Mouse (Mus musculus) cerebellum, adult 9-11 months (tissue): ENCODE results near the gene Acsf3.

Experiments used
- DNase-seq: peaks from one replicate; pipeline ENCODE4 v3.0.0; 2022

Acsf3 gene

DNA sequence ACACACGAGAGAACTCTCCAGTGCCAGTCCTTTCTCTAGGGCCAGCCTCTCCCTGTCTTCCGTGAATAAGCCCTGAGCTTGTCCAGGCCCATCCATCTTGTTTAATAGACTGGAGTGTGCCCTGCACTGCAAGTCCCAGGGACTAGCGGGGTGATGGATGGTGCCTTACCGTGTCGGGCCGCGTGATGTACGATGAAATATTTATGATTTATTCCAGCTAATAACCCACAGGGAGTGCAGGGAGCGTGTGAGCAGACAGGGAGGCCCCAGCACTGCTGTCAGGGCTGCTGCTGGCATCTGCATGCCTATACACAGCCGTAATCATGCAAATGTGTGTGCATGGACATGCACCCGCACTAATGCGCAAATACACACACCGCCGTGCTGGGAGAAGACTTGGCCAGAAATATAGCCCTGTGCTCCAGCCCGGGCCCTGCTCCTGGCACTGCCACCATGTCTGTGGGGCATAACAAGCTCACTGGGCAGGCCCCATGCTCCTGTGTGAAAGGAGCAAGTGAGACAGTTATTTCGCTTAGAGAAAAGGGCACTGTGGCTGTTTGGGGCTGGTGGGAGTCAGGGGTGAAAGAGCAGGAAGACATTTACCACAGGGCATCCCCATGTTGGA lies 36.7 kb downstream of the Acsf3 start:
- DNase-seq: no peak

DNA sequence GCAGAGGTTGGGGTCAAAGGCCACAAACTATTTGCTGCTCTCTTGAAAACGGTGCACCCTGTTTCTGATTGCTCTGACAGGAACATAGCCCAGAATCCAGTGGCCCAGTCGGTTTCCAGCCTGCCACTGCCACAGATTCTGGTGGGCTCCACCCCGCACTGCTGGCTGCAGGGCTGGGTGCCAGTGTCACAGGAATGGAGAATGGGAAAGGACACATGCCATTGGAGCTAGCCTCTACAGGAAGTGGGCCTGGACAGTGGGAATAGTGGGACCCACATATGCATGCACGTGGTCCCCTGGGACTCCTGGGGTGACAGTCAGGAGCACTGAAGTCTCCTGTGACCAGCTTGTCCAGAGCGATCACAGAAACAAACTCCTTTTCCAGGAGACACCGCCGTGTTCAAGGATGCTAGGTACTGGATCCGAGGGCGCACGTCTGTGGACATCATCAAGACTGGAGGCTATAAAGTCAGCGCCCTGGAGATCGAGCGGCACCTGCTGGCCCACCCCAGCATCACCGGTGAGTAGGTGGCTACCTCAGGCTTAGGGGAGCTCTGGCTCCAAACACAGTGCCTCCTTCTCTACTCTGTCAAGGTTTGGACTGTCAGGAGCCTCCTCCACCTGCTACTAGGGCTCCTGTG lies 37.4 kb downstream of the Acsf3 start:
- peak; percentile 29 for DNase-seq

DNA sequence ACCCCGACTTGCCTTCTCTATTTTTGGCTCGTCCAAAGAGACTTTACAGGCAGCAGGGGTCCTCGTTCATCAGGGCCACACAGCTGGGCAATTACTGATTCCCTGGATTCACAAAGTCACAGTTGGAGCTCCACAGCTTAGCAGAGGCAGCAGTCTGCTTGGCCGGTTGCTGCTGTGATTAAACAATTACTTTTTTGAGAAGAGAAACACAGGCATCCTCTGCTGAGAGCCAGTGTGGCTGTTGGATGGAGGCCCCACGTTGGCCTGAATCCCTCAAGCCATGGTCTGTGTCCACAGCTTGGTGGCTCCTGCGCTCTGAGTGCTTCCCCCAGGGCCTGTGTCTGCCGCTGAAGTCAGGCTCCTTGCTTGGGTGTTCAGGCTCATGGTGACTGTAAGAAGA lies 39.3 kb downstream of the Acsf3 start:
- DNase-seq: no peak

DNA sequence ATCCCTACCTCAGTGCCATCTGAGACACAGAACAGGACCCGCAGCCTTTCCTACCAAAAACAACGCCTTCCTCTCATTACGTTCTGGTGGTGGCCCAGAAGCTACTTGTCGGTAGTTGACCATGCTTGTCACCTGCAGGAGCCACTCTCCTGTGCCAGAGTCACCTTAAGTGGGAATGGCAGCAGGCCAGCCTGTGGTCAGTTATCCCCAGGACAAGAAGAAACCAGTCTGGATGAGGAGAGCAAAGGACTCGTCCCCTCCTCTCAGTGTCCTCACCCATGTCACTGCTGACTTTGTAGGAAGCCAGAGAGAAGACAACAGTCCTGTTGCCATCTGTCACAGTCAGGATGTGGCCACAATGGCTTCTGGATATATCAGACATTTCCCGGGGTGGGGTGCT lies 41.7 kb downstream of the Acsf3 start:
- peak; percentile 60 for DNase-seq

DNA sequence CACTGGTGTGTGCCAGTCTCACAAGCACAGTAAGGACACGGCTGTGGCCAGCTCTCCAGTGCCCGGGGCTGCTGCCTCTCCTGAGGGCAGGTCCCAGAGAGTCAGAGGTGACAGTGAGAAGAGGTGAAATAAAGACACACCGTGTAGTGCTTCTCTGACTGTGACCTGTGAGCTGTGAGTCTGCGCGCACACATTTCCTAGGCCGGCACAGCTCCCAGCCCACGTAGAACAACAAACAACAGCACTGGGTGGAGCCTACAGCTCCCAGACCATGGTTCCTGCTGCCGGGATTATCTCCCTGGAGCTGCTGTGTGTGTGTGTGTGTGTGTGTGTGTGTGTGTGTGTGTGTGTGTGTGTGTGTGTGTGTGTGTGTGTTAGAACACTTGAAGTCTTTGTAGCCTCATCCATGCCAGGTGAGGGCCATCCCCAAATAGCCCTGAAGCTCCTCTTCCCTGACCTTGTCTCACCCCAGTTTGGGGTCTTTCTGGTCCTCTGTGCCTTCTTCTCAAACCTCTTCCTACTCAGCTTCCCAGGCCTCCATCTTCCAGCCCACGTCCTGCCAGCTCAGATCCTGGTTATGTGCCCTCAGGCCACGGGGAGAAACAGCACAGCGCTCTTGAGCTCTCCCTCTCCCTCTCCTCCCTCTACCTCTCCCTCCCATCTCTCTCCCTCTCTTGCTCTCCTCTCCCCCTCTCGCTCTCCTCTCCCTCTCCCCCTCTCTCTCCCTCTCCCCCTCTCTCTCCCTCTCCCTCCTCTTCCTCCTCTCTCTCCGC lies 42.6 kb downstream of the Acsf3 start:
- no peak for DNase-seq

DNA sequence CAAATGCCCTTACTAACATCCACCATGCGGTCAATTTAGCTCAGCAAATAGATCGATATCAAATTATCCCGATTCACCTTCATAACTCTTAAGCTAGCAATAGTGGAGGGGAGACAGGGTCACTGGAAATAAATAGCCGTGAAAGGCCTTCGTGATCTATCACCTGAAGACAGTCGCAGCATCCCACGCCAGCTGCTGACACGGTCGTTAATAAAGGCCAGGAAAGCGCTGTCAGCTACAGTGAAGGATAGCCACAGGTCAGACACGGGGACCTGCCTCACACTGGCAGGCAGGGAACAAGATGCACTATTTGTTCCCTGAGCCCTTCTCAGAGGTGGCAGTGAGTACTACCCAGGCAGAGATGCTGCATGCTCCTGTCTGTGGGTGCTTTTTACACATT lies 44.5 kb downstream of the Acsf3 start:
- no peak for DNase-seq

DNA sequence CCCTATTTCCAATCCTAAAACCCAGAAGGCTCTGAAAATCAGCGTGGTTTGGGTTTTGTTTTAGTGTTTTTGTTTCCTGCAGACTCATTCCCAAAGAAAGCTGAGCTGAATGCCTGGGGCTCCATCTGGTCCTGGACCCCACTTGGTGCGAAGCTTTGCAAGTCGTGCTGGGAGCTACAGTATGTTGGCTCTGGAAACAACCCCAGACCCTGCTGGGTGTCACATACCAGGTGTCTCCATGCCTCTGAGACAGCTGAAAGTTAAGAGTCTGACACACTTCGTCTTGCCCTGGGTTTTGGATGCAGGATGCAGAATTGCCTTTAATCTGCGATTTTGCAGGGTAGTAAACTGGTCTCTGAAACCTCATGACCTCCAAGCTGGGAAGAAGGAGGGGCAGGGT lies 49.3 kb downstream of the Acsf3 start:
- peak; percentile 90 for DNase-seq

DNA sequence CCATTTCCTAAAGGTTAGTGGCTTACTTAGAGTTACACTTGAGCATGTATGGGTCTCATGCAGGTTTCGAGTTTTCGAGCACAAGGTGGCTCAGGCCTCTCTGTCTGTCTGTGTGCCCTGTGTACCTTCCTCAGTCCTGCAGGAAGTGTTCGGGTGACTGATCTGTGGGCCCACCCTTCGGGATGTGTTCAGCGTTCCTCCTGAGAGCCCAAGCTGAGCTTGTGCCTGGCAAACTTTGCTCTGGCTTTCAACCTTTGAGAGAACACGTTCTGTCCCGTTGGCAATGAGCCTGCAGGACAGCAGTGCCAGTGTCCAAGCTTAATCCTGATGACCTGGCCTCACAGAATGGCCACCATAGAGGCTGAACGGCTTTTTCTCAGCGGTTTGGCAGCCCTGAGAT lies 49.7 kb downstream of the Acsf3 start:
- DNase-seq: peak; percentile 63

DNA sequence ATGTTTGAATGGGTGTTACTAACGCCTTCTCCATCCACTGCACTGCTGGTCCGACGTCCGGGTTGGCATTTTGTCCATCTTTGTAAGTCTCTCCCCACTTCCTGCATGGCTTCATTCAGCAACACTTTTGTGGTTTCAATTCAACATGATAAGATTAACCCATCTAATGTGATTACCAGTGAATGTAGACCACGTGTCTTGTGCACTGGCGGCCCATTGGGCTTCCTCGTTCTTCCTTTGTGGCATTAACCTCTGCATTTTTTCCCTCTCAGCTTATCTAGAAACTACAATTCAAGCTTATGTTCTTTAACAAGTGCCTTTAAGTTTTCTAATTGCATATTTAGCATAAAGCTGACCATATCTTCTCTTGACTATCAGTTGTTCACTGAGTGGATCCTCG lies 50.1 kb downstream of the Acsf3 start:
- no peak for DNase-seq

DNA sequence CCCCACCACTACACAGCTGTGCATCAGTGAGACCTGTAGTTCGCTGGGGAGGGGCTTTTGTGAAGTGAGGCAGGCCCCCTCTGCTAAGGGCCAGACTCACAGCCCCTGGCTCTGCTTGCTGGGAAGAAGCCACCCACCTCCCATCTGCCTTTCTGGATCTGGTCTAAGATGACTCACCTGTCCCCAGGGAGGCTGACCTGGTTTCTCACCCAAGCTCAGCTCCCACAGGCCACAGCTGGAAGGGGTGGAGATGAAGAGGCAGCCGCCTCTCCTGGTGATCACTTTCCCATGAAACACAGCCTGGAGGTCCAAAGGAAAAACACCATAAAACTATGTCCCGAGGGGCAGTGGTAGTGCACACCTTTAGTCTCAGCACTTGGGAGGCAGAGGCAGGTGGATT lies 54.1 kb downstream of the Acsf3 start:
- no peak for DNase-seq

DNA sequence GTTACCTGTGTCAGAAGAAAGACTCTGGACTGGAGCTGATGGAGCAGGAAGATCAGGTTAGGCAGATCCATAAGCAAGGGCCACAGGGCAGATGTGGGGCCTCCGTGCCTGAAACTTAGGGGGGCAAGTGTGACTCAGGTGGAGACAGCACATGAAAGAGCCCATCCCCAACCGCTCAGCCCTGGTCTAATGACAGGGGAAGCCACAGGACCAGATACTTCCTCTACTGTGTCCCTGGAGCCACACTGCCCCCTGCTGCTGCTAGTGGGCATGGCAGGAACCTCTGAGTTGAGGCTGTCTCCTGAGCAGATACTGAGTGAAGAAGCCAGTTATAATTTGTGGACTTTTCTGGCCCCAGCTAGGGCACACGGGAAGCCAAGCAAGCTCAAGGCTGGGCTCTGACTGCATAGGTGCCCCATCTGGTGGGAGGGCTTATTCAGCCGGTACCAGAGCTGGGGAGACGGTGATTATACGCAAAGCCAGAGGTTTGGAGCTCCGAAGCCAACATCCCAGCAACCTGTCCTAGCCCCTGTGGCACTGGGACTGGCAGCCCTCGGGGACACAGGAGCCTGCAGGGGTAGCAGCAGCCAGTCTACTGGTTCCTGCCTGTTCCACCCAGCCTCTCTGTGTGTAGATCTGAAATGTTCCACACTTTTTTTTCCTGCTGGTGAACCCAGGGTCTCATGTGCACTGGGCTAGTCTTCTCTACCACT lies 55.2 kb downstream of the Acsf3 start:
- peak; percentile 92 for DNase-seq

DNA sequence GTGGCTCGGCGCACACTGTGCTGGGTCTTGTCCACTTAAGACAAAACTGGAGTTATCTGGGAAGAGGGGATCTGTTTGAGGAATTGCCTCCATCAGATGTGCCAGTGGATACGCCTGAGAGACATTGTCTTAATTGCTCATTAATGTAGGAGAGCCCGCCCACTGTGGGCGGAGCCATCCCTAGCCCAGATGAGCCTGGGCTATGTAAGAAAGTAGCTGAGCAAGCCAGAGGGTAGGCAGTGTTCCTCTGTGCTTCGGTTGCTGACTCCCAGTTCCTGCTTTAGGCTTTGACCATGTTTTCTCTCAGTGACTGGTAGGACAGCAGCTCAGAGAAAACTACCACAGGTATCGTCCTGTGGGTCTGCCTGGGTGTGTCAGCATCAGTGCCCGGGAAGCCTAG lies 59.1 kb downstream of the Acsf3 start:
- no peak for DNase-seq

DNA sequence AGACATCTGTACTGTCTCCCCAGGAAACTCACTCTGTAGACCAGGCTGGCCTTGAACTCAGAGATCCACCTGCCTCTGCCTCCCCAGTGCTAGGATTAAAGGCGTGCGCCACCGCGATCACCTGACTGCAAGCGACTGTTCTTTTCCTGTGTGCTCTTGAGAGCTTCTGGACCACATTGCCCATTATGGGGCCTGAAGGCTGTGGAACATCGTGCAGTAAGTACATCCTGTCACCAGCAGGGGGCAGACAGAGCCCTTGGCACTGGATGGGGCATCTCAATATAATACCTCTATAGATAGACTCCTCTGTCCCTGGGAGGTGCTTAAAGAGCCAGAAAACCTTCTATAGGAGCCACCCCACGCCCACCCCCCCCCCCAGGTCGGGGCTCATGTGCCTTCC lies 59.7 kb downstream of the Acsf3 start:
- DNase-seq: peak; percentile 88

DNA sequence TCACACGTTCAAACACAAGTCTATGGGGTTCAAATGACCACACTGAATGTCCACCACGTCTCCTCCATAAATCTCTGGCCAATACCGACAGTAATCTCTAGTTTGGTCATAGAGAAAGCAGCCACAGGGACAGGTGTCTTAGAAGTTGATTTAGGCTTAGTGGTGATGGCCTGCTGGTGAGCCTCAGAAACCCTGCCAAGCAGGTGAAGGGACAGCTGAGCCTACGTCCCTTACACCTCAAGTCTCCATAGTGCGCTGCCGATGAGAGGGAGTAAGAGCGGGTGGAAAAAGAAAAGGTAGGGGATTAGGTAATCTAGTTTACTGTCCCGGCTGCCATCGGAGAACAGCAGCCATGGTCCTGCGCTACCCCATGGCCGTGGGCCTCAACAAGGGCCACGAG lies 60.9 kb downstream of the Acsf3 start:
- DNase-seq: no peak

DNA sequence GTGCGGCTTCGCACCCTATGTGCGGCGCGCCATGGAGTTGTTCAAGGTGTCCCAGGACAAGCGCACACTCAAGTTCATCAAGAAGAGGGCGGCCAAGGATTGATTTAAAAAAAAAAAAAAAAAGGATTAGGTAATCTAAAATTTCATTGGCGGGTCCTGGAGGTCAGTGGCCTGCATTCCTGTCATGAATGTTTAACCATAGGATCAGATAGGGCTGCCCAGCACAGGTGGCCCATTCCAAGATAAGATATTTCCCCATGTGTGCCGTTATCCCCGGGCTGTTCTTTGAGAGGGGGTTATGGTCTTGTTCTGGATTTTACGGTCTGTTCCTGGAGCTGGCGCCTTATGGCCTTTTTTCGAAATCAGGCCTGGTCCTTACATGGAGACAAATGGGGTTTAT lies 61.4 kb downstream of the Acsf3 start:
- DNase-seq: no peak

DNA sequence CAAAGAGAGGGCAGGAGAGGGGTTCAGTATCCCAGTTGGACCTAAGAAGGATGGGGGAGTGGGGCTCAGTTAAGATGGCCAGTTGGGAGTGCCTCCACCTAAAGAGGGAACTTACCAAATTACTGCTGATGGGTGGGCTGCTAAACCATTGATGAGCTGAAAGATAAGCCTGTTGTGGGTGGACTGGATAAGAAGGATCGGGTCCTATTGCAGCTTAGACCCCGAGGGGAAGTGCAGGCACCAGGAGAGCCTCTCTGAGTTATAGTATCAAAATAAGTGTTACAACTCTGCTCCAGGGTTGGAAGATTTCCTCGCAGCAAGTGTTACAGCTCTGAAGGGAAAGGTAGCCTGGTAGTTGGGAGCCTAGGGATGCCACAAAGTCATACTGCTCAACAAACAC lies 68.9 kb downstream of the Acsf3 start:
- DNase-seq: no peak

DNA sequence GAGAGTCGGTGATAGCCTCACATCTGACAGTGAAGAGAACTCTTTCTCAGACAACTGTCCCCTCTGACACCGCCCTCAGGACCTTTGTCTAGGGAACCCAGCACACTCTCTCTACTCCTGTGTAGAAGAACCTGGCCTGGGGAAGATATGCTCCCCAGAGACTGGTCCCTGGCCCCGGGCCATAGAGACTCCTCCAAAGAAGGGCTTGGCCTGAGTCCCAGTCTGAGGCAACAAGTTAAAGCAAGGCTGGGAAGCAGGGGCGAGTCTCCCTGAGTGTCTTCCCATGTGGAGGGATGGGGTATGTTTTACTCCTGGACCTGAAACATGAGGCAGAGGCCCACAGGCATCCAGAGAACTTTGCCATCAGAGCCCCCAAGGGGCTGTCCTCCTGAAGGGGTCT lies 70.4 kb downstream of the Acsf3 start:
- peak; percentile 56 for DNase-seq

DNA sequence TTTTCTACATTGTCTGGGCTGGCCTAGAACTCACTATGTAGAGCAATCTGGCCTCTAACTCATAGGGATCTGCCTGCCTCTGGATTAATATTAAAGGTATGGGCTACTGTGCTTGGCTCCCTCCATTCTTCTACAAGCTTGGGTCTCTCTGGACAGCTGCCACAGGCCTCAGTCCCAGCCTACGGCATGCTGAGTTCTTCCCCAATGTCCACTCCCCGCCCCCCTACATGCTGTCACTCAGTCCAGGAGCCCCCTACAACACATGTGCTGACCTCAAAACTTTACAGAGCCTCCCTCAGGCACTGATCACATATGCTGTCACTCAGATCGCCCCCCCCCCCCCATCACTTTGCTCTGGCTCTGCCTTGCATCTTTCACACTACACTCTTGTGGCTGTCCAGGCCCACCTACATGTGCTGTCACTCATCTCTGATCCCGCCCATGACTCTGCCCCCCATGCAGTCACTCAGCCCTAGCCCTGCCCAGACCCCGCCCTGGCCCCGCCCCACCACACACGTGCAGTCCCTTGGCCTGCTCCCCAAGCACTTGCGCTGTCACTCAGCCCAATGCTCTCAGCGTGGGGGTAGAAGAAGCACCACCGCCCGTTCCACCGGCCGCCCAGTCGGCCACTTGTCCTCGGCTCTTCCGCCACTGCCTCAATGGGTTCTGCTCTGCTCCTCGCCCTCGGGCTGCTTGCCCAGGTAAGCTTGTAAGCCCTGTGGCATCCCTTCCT lies 72.7 kb downstream of the Acsf3 start, which contains the start of gene Cdh15:
Gene Cdh15 (plus strand): TSS at position 138 of the 733 bp plus-strand sequence.
- peak; percentile 92 for DNase-seq

DNA sequence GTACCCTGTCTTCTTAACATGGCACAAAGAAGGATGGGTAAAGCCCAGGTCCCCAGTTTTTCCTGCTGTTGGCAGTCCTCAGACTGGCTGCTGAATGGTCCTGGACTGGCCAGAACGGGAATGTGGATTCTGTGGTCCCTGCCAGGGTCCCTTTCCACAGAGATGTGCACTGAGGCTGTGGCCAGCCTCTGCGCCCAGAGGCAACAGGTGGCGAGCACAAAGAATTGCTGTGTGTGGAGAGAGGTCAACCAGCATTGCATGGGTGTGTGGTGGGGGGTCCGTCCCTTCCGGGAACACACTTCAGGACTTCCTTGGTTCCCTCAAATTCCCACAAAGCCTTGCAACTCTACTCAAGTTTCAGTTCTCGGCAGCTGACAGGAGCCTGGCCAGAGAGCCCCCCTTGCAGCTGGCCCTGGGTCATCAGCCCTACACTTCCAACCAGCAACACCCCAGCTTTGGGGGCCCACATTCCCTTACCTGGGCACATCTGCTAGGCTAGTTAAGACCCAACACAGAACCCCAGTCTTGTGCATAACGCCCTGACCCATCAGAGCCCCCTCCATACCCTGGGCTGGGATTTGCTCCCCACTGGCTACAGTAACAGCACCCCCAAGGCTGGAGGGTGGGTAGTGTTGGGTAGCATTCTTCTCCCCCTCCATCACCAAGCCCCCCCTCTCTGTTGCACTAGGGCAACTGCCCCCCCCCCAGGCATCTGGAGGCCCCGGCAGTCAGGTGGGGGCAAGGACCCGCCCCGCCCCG lies 74.0 kb downstream of the Acsf3 start:
- DNase-seq: peak; percentile 69

DNA sequence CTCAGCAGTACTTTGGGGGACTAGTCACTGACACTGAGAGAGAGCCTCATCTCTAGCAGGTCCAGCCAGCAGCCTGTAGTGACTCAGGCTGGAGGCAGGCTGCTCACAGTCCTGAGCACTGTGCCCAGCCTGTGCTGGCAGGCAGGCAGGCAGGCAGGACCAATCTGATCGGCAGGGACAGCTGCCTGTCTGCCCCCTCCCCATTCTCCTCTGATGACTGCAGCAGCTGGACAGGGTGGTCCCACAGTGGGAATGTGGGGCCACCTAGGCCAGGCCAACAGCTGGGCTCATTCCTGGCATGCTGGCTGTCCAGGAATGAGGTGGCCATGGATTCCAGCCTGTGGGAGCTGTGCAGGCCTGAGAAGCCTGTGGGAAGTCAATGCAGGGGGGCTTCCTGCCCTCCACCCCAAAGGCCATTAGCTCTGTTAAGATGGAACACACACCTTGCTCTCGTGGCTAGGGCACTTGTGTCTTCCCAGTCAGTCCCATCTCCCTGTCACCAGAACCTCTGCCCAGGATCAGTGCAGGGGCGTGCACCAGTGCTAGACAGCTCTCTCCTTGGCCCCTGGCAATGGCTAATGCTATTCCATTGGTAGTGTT lies 75.5 kb downstream of the Acsf3 start:
- DNase-seq: peak; percentile 70

DNA sequence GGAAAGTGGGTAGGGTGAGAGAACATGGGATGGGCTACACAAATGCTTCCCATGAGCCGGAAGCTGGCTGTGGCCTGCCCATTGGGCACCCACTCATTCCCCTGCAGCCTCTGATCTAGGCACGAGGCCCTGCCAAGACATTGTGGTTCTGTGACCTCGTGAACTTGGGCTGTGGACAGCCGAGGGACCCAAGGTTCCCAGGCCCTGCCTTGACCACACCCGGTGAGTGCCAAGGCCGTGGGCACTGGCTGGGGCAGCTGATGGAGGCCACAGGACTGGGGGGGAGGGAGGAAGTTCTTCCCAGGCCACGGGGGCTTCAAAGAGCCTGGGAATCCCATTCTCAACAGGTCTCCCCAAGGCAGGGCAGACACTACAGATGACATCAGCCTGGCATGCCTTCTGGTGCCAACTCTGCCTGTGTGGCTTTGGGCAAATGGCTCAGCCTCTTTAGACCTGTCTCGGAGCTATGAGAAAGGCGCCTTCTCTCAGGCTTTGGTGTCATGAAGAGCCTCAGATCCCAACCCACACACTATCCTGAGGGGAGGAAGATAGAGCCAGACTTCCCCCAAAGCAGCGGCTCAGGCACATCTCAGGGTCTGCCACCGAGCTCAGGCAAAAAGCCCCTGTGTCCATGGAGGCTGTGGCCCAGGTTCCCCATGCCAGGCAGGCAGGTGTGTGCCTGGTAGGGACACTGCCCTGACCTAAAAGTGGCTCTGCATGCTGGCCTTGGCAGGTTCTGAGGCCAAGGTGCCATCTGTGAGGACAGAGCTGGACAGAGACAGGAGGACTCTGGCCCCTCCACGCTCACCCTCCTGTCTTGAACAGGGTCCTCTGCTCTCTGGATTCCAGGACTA lies 76.6 kb downstream of the Acsf3 start:
- DNase-seq: peak; percentile 98
